Mouse (Mus musculus) liver, adult 2 months (tissue): ENCODE data around the gene Slc16a12. TPM values are rescaled to one million over a fixed set of nuclear protein-coding genes. Genes with fewer than 3 reads are reported as not detected.

Source experiments
- DNase-seq: peaks from one replicate; pipeline ENCODE4 v3.0.0-alpha.2; 2011; ENCODE audit warnings: low read depth, low spot score; ENCODE audit errors: extremely low read depth
- H3K27ac ChIP-seq: fragments of 200-500 bp; replicated peaks from 2 replicates; pipeline ENCODE4 v1.5.1; 2012; ENCODE audit warnings: low read depth, mild to moderate bottlenecking, control low read depth, inconsistent platforms, low read length; ENCODE audit not compliant: insufficient read depth
- H3K27me3 ChIP-seq: fragments of 200-500 bp; 2 replicates; pipeline ENCODE4 v1.6.1; 2012; ENCODE audit warnings: mild to moderate bottlenecking, moderate library complexity, low read length, inconsistent platforms; ENCODE audit not compliant: control insufficient read depth, insufficient read depth
- H3K36me3 ChIP-seq: fragments of 200-500 bp; 2 replicates; pipeline ENCODE4 v1.6.1; 2012; ENCODE audit warnings: low read length, inconsistent platforms; ENCODE audit not compliant: control insufficient read depth, insufficient read depth
- H3K4me1 ChIP-seq: fragments of 200-500 bp; 2 replicates; pipeline ENCODE4 v1.6.1; 2011; ENCODE audit warnings: low read length; ENCODE audit not compliant: control insufficient read depth, insufficient read depth
- H3K4me3 ChIP-seq: fragments of 200-500 bp; 2 replicates; pipeline ENCODE4 v1.5.1; 2011; ENCODE audit warnings: low read depth, mild to moderate bottlenecking, control low read depth, low read length, moderate library complexity; ENCODE audit not compliant: insufficient read depth
- H3K79me2 ChIP-seq: fragments of 200-500 bp; 2 replicates; pipeline ENCODE4 v1.6.1; 2012; ENCODE audit warnings: inconsistent platforms, mild to moderate bottlenecking, low read length, moderate library complexity; ENCODE audit not compliant: control insufficient read depth, insufficient read depth
- H3K9ac ChIP-seq: fragments of 200-500 bp; 2 replicates; pipeline ENCODE4 v1.6.1; 2012; ENCODE audit warnings: low read depth, mild to moderate bottlenecking, control low read depth, inconsistent platforms, low read length
- CTCF ChIP-seq: fragments of 200-500 bp; IDR thresholded peaks from 2 replicates; pipeline ENCODE4 v1.5.1; 2011; ENCODE audit warnings: low read depth, low read length, control low read depth
- POLR2A ChIP-seq: fragments of 200-500 bp; IDR thresholded peaks from 2 replicates; pipeline ENCODE4 v1.6.1; 2011; ENCODE audit warnings: low read length, control low read depth; ENCODE audit not compliant: insufficient read depth; ENCODE audit errors: extremely low read depth
- WGBS: fragments of 180-500 bp; shearing (Covaris S2); methylation state at CpG from one replicate; pipeline ENCODE4 v1.1.7; 2018; 5-methylcytosine and 5-hydroxymethylcytosine counted together
- polyA plus RNA-seq: library from polyadenylated mRNA; depleted of rRNA; stranded (reverse); fragments of >200 nt; gene quantifications from 2 replicates; pipeline ENCODE4 v1.2.3, GENCODE M21; 2012
- total RNA-seq: library from RNA; depleted of rRNA; stranded (reverse); fragments of >200 nt; gene quantifications from 2 replicates; pipeline ENCODE4 v1.2.3, GENCODE M21; 2014

Gene Slc16a12
- total and polyA plus RNA-seq, 2 experiments = 18.6 to 85.9 TPM

DNA sequence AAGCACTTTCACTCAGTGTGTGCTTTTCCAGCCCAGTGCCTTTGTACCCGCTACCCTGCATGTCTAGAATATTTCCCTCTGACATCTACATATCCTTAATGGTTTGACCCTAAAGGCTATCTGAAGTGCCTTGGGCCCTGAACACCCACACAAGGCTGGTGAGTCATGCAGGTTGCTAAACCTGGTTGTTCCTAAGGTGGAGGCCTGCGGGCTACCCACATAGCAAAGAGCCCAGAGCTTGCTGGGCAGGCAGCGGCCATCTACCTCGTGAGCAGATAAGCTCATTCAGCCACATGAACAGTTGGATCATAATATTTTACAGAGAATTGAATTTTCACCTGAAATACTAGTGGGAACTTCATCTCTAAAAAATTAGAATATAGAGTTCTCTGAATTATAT lies 11.2 kb downstream of the Slc16a12 start:
- Histone ChIP-seq H3K9ac (no peak overlapping the region), H3K79me2 (peaks cover 24% of the 10 kb centered on the region), H3K27ac (no peak overlapping the region), H3K36me3 (no peaks in the 10 kb centered on the region), H3K4me3 (no peak overlapping the region), H3K4me1 (peaks cover 8% of the 10 kb centered on the region; the same call in 1 of the 2 replicates), H3K27me3 (no peaks in the 10 kb centered on the region)
- DNase-seq = no peak
- TF ChIP-seq POLR2A (no peak), CTCF (no peak)
- 89% methylated on average over 4 of the region's 4 CpGs for WGBS

DNA sequence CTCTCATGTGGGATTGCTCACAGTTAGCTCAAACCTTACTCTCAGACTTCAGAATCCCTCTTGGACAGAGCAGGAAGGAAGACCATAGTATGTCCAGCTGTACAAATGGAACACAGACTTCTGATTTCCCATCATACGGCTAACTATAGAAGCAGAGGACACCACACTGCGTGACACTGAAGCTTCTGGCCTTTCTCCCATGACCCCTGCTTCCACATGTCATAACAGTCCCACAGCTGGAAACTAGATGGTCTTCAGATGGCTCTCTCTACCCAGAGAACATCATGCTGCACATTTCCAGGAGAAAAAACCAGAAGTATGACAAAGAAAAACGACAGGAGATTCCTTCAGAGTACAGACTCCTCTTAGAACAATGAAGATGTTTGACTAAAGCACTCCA lies 14.1 kb downstream of the Slc16a12 start:
- DNase-seq = no peak
- no peaks in the 10 kb centered on the region for H3K36me3 ChIP-seq
- TF ChIP-seq CTCF (no peak), POLR2A (no peak)
- 74% methylated on average over 3 of the region's 3 CpGs for WGBS
- peaks cover 20% of the 10 kb centered on the region for H3K79me2 ChIP-seq
- H3K4me1 ChIP-seq = peaks cover 3% of the 10 kb centered on the region; the same call in 1 of the 2 replicates
- H3K27me3 ChIP-seq = no peaks in the 10 kb centered on the region
- no peak overlapping the region for H3K4me3 ChIP-seq
- H3K27ac ChIP-seq = no peak overlapping the region
- no peak overlapping the region for H3K9ac ChIP-seq

DNA sequence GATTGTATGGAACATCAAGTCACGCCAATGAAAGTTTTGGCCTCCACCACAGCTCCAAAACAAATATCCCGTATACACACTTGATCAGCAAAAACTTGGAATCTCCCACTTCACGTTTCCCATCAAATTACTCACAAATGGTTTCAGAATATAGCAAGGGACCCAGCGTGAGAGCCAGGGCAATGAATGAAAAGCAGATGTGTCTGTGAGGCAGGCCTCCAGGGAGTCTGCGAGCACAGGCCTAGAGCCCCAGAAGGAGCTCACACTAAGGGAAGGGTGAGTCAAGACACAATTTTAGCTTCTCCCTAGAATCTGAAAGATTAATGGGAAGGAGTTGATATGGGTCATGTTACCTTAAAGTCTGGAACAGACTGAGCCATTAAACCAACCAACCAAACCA lies 15.7 kb downstream of the Slc16a12 start:
- 92% methylated on average over 5 of the region's 5 CpGs for WGBS

DNA sequence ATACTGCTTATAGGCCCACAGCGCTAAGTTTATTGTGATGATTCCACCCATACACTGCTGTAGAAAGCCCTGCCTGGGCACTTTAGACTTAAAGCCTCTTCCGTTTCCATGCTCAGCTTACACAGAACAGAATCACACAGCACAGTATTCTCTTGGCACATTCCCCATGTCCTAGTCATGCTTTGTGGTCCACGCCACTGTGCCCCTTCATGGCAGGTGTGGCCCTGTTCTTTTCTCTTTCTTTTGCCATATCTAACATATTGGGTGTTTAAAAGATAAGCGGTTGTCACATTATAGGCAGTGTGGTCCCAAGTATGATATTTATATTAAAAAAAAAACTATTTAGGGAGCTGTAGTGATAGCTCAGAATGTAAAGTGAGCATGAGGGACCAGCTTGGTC lies 16.5 kb downstream of the Slc16a12 start:
- H3K4me1 ChIP-seq = peaks cover 6% of the 10 kb centered on the region; the same call in 1 of the 2 replicates
- H3K4me3 ChIP-seq = no peak overlapping the region
- no peak overlapping the region for H3K27ac ChIP-seq
- no peak for DNase-seq
- TF ChIP-seq CTCF (no peak), POLR2A (no peak)
- H3K79me2 ChIP-seq = peaks cover 27% of the 10 kb centered on the region
- no peak overlapping the region for H3K9ac ChIP-seq
- H3K27me3 ChIP-seq = no peaks in the 10 kb centered on the region
- WGBS = 98% methylated on average over 4 of the region's 4 CpGs
- no peaks in the 10 kb centered on the region for H3K36me3 ChIP-seq

More for the DNA sequence above, 15.7 kb downstream of the Slc16a12 start:
- H3K36me3 ChIP-seq = no peaks in the 10 kb centered on the region
- no peak overlapping the region for H3K4me3 ChIP-seq
- no peak for DNase-seq
- peaks cover 24% of the 10 kb centered on the region for H3K79me2 ChIP-seq
- H3K27ac ChIP-seq = no peak overlapping the region
- H3K4me1 ChIP-seq = peaks cover 4% of the 10 kb centered on the region; the same call in 1 of the 2 replicates
- H3K9ac ChIP-seq = no peak overlapping the region
- H3K27me3 ChIP-seq = no peaks in the 10 kb centered on the region
- TF ChIP-seq CTCF (no peak), POLR2A (no peak)

DNA sequence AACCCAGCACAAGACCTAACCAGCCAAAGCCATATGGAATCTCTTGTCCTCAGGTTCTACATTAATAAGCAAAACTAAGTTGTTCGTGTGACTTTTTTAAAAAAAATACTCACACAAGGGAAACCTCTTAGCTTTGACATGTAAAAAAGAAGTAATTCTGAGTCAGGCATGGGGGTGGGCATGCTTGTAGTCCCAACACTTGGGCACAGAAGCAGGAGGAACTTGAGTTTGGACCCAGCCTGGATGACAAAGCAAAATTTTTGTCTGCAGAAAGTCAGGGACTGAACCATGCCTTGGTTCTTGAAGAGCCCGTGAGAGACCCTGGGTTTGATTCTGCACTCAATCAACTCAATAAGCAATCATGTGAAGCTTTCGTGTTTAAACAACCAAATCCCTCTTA lies 17.6 kb downstream of the Slc16a12 start:
- DNase-seq = no peak
- no peak overlapping the region for H3K27ac ChIP-seq
- peaks cover 31% of the 10 kb centered on the region for H3K79me2 ChIP-seq
- no peaks in the 10 kb centered on the region for H3K27me3 ChIP-seq
- no peak overlapping the region for H3K9ac ChIP-seq
- H3K4me1 ChIP-seq = peaks cover 8% of the 10 kb centered on the region; the same call in 1 of the 2 replicates
- no peak overlapping the region for H3K4me3 ChIP-seq
- TF ChIP-seq CTCF (no peak), POLR2A (no peak)
- WGBS = 87% methylated on average over 3 of the region's 3 CpGs
- H3K36me3 ChIP-seq = no peaks in the 10 kb centered on the region

DNA sequence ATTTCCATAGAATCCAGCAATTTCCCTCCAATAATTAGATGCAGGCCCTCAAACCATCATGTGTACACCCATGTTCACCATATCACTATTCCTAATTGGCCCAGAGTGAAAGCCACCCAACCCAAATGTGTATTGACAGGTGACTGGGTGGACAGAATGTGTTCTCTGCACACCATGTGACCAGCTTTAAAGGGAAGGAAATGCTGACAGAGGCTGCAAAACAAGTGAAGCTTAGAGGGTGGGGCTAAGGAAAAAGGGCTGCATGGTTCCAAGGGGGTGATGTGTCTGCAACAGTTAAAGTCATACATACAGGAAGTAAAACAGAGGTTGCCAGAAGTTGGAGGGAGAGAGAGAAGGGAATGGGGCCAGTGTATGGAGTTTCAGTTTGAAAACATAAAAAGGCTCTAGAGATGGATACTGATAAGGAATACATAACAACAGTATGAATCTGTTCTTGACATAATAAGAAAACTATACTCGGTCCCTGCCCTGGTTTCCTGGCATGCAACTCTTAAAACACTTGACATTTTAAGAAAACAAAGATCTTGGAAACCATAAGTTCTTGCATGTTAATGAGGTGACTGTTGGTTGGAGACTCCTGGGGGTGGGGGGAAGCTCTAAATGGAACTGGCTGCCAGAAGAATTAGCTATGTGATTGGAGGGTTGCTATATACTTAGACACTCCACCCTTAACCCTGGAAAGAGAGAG lies 20.7 kb downstream of the Slc16a12 start:
- TF ChIP-seq POLR2A (no peak), CTCF (no peak)
- no peak overlapping the region for H3K4me3 ChIP-seq
- H3K27ac ChIP-seq = no peak overlapping the region
- DNase-seq = no peak
- peaks cover 29% of the 10 kb centered on the region; the same call in 1 of the 2 replicates for H3K79me2 ChIP-seq
- H3K4me1 ChIP-seq = peaks cover 5% of the 10 kb centered on the region; the same call in 1 of the 2 replicates
- H3K36me3 ChIP-seq = no peaks in the 10 kb centered on the region
- no peaks in the 10 kb centered on the region for H3K27me3 ChIP-seq
- WGBS = 77% methylated on average over 1 of the region's 1 CpGs
- H3K9ac ChIP-seq = no peak overlapping the region
